Mouse (Mus musculus) retina, embryonic 14.5 days (tissue): ENCODE measurements around the gene Relb.

Experiments
- DNase-seq: peaks from one replicate; pipeline ENCODE4 v3.0.0-alpha.2; 2015; ENCODE audit warnings: low spot score

The Relb gene

GRCm38 (mm10) chr7:19579751-19580150 lies 49.5 kb downstream of the Relb start:
- DNase-seq: no peak

- DNase-seq: no peak
Observed at GRCm38 (mm10) chr7:19578436-19578835, 50.8 kb downstream of the Relb start.

- no peak for DNase-seq
Observed at GRCm38 (mm10) chr7:19577877-19578414, 51.3 kb downstream of the Relb start.

GRCm38 (mm10) chr7:19577141-19577852 lies 51.9 kb downstream of the Relb start, which contains the start of the genes Zfp296 and Gemin7:
TSS of gene Zfp296 (plus strand) at chr7:19577287.
TSS of gene Gemin7 (minus strand) at chr7:19577595.
- no peak for DNase-seq

- DNase-seq: no peak
Observed at GRCm38 (mm10) chr7:19575559-19575958, 53.7 kb downstream of the Relb start.

- no peak for DNase-seq
Observed at GRCm38 (mm10) chr7:19573776-19574140, 55.5 kb downstream of the Relb start.

GRCm38 (mm10) chr7:19572926-19573775 lies 56.1 kb downstream of the Relb start:
- DNase-seq: peak; percentile 87

GRCm38 (mm10) chr7:19569647-19570046 lies 59.6 kb downstream of the Relb start:
- DNase-seq: no peak

- DNase-seq: no peak
Observed at GRCm38 (mm10) chr7:19567426-19567825, 61.8 kb downstream of the Relb start.

- DNase-seq: no peak
Observed at GRCm38 (mm10) chr7:19565803-19566202, 63.4 kb downstream of the Relb start.

- no peak for DNase-seq
Observed at GRCm38 (mm10) chr7:19564455-19564854, 64.8 kb downstream of the Relb start.

GRCm38 (mm10) chr7:19563884-19564283 lies 65.4 kb downstream of the Relb start:
- DNase-seq: no peak

- peak; percentile 67 for DNase-seq
Observed at GRCm38 (mm10) chr7:19562643-19563410, 66.4 kb downstream of the Relb start, which contains the start of gene Ppp1r37. TSS of gene Ppp1r37 (minus strand) at chr7:19563076.

GRCm38 (mm10) chr7:19561765-19562642 lies 67.2 kb downstream of the Relb start:
- peak; percentile 99 for DNase-seq

GRCm38 (mm10) chr7:19561431-19561764 lies 67.8 kb downstream of the Relb start:
- peak; percentile 26 for DNase-seq

- DNase-seq: no peak
Observed at GRCm38 (mm10) chr7:19560491-19561260, 68.6 kb downstream of the Relb start.

GRCm38 (mm10) chr7:19558965-19559364 lies 70.3 kb downstream of the Relb start:
- DNase-seq: peak; percentile 76

GRCm38 (mm10) chr7:19557982-19558900 lies 71.0 kb downstream of the Relb start:
- DNase-seq: no peak

- DNase-seq: no peak
Observed at GRCm38 (mm10) chr7:19557086-19557485, 72.2 kb downstream of the Relb start.
